Mouse (Mus musculus) splenic B cell, adult 2 months (primary cell): ENCODE results near the gene Fat3.

ENCODE experiments used
- DNase-seq: peaks from one replicate; pipeline ENCODE4 v3.0.0-alpha.2; 2011; ENCODE audit warnings: low read depth, low spot score
- H3K27me3 ChIP-seq: 2 replicates; pipeline ENCODE4 v1.6.1; 2012; ENCODE audit warnings: mild to moderate bottlenecking, low read length, moderate library complexity, mixed read lengths; ENCODE audit not compliant: control insufficient read depth, poor library complexity, insufficient read depth, severe bottlenecking
- H3K36me3 ChIP-seq: 2 replicates; pipeline ENCODE4 v1.6.1; 2012; ENCODE audit warnings: mild to moderate bottlenecking, low read length, moderate library complexity, mixed read lengths; ENCODE audit not compliant: control insufficient read depth, poor library complexity, insufficient read depth, severe bottlenecking

Fat3 gene

DNA sequence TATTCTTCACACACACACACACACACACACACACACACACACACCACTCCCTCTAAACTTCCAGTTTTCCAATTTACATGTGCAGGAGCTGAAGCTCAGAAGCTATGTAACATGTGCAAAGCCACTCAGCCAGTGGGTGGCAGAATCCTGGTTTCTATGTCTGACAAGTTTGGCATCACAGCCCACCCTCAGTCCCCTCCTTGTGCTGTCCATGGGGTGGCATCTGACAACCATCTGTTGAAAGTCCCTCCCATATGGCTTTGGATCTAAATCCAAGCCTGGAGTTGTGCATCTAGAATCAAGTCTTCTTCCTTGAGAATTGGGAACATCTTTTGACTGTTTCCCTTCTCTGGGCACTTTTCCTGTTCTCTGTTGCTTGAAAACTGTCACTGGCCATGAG lies 464.7 kb downstream of the Fat3 start:
- no peak for DNase-seq
- H3K36me3 ChIP-seq, result no peaks in the 10 kb centered on the region

DNA sequence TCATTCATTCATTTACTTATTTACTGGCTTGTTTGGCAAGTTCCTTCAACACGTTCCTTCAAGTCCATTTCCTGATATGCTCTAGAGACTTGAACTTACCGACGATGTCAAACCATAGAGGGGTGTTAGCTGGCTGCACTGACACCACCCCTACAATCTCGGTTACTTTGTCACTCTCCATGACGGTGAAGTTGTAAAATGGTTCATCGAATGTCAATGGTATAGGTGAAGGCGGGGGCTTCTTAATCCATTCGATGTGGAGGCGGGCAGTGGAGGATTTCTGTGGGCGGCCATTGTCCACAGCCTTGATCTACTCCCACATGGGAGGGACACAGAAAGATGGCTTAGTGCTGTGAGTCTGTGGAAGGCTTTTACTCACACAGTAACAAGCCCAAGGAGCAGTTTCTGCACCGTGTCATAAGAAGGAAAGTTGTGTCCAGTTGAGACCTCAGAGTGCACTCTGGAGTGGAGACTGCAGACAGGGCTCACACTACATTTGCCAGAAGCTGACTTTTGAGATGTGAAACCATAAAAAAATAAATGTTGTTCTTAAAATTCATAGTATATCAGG lies 471.3 kb downstream of the Fat3 start:
- Histone ChIP-seq H3K36me3 (no peaks in the 10 kb centered on the region), H3K27me3 (no peaks in the 10 kb centered on the region)
- DNase-seq, result no peak

More for the DNA sequence above, 464.7 kb downstream of the Fat3 start:
- no peaks in the 10 kb centered on the region for H3K27me3 ChIP-seq

DNA sequence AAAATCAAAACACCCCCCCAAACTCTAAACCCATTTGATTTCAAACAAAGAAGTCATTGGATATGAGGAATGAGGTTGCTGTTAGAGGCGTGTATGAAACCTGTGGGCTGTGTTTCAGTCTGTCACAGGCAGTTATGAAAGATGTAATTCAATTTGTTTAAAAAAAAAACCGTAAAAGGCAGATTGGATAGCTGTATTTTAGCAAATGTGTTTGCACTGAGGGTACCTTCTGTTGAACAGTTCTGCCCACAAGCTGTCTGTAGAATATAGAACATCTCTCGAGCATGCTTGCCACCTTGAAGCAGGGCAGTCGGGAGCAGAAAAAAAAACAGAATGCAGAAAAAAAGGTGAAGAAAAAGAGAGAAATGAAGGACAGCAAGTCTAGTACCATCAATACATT lies 472.0 kb downstream of the Fat3 start:
- H3K36me3 ChIP-seq, result no peaks in the 10 kb centered on the region
- no peaks in the 10 kb centered on the region for H3K27me3 ChIP-seq
- no peak for DNase-seq

DNA sequence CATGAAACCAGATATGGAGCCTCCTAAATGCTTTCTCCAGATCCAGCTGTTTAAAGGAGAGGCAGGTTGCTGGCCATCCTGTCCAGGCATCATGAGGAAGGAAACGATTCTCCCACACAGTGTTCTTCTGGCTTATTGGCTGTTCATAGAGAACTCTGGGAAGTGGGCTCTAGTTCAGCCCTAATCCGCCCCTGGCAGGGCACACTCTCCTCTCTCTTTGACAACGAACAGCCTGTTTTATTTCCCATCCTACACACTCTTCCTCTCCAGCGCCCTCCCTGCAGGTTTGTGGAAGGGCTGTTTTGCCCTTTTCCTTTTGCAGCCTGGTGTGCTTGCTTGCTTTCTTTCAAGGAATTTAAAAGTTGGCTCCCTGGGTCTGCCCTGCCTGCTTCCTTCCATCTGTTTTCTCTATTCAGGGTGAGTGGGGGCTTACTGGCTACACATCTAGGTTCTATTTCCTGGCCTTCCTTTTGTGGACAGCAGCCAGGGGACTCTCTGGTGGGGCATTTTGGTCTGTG lies 472.6 kb downstream of the Fat3 start:
- no peaks in the 10 kb centered on the region for H3K27me3 ChIP-seq
- DNase-seq, result no peak
- no peaks in the 10 kb centered on the region for H3K36me3 ChIP-seq

DNA sequence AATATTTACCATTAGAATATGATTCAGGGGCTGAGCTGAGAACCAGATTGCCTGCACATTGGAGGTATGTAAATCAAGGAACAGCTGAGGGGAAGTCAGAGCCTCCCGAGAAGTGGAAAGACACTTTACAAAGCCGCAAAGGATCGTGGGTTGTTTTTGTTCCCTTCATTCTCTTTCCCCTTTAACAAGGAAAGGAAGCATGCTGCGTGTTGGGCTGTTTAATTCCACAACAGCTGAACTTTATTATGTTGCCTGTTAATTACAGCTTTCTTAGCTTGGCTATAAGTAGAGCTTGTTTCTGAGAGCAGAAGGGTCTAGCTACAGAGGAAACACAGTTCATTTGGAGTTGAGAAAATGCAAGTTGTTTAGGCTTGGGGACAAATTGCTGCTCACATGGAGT lies 475.0 kb downstream of the Fat3 start:
- H3K36me3 ChIP-seq, result no peaks in the 10 kb centered on the region
- H3K27me3 ChIP-seq, result no peaks in the 10 kb centered on the region
- no peak for DNase-seq

DNA sequence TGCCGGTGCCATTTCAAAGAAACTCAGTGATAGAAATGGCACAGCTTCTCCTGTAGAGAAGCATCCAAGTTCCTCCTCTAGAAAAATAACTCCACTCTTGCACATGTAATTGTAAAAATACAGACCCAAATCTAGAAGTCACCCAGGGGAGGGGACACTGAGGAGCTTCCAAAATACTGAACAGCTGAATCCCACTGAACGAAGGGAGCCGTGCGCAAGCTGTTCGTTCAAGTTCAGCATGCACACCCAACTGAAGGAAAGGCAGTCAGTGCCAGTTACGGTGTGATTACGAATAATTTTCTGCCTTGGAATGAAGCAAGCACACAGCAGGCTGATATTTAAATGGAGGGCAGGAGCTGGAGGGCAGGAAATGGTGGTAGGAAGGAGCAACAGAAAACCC lies 476.4 kb downstream of the Fat3 start:
- no peak for DNase-seq
- no peaks in the 10 kb centered on the region for H3K27me3 ChIP-seq

DNA sequence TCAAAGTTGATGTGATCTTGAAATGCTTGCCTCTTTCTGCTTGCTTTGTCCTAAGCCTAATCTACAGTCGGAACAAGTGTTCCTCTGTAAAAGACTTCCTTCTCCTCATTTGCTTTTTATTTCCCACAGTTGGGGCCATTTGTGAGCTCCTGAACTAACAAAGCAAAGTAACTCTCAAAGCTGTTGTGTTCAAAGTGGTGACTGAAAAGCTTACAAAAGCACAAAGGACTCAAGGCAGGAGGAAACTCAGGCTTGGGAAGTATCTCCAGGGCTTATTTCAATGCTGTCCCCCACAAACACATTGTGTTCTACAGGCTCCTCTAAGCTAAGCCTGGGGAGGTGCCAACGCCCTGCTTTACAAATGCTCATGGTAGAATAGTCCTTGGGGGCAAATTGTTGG lies 487.0 kb downstream of the Fat3 start:
- DNase-seq, result no peak
- H3K27me3 ChIP-seq, result no peaks in the 10 kb centered on the region
- no peaks in the 10 kb centered on the region for H3K36me3 ChIP-seq

More for the DNA sequence above, 476.4 kb downstream of the Fat3 start:
- H3K36me3 ChIP-seq, result no peaks in the 10 kb centered on the region

DNA sequence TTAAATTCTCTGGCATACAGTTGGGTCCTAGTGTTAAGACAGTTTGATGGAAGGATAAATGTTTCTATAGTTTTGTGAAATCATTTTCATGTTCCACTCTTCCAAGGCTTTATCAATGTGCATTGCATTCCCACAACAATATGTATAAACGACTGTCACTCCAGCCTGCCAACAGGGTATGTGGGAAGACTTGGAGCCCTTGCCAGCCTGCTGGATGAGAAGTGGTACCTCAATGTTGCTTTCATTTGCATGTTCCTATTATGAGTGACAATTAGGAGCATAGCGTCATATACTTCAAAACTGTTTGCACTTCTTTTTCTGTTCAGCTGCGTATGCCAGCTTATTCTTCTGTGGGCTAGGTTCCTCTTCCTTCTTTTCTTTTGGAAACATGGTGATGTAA lies 489.7 kb downstream of the Fat3 start:
- Histone ChIP-seq H3K36me3 (no peaks in the 10 kb centered on the region), H3K27me3 (no peaks in the 10 kb centered on the region)
- DNase-seq, result no peak

DNA sequence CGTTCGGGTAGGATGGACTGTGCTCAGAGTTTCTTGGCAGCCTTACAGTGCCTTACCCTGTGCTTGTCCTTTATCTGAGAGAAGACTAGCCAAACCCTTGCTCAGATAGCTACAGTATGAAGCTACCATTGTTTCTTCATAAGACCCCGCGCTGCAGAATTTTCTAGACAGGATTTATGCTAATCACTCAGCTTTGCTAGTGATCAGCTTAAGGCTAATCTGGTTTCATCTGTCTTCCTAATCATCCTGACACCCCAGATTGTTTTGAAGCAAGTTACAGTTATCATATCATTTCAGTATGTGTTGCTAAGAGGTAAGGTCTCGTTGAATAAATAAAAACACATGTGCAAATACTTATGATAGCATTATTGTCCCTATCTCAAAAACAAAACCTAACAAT lies 493.6 kb downstream of the Fat3 start:
- DNase-seq, result no peak
- no peaks in the 10 kb centered on the region for H3K27me3 ChIP-seq
- no peaks in the 10 kb centered on the region for H3K36me3 ChIP-seq

DNA sequence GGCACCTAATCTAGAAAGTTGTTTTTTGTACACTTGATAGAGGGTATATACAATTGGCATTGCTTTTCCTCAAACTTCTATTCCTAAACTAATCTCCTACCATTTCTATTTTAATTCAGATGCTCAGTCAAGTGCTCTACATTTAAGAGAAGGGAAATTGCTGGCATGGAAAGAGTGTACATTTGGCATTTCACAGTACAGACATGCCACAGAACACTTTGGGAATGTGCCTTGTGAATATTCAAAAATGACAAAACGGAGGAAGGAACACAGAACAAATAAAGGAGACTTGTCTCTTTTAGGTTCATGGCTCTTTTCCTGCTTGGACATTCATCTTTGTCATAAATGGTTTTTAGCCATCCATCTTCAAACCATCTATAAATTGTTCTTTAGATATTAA lies 498.1 kb downstream of the Fat3 start:
- DNase-seq, result no peak
- H3K36me3 ChIP-seq, result no peaks in the 10 kb centered on the region
- H3K27me3 ChIP-seq, result no peaks in the 10 kb centered on the region

DNA sequence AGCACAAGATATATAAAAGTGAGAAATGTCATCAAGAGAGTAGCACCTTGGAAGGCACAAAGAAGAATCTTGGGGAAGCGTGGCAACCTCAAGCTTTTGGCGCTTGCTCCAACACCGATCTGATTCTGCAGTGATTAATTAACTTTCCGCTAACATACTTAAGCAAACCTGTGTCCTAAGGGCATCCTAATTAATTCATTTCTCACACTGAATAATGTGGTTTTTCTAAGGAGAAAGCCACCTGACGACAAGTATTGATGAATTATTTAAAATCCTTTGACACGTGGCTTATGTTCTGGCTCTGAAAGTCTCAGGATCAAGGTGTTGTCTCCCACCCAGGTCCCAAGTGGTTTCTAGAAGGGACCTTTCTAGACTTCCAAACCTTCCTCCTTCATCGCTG lies 506.3 kb downstream of the Fat3 start:
- DNase-seq, result no peak
- H3K36me3 ChIP-seq, result no peaks in the 10 kb centered on the region
- H3K27me3 ChIP-seq, result no peaks in the 10 kb centered on the region

DNA sequence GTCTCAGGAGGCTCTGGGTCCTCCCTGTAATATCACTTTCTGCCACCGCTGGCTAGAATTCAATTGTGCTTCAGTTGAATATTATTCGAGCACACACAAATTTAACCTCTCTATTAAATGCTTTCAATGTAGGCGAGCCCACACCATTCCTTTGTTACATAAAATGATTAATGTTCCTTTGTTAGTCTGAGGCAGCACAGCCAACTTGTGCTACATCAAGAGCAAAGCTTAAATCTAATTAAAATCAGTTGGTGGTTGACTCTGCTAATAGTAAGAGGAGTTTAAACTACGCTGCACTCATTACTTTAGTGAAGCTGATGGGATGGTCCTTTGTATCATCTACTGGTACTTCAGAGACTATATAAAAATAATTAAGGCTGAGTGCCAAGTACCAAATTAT lies 506.9 kb downstream of the Fat3 start:
- DNase-seq, result no peak
- Histone ChIP-seq H3K27me3 (no peaks in the 10 kb centered on the region), H3K36me3 (no peaks in the 10 kb centered on the region)

DNA sequence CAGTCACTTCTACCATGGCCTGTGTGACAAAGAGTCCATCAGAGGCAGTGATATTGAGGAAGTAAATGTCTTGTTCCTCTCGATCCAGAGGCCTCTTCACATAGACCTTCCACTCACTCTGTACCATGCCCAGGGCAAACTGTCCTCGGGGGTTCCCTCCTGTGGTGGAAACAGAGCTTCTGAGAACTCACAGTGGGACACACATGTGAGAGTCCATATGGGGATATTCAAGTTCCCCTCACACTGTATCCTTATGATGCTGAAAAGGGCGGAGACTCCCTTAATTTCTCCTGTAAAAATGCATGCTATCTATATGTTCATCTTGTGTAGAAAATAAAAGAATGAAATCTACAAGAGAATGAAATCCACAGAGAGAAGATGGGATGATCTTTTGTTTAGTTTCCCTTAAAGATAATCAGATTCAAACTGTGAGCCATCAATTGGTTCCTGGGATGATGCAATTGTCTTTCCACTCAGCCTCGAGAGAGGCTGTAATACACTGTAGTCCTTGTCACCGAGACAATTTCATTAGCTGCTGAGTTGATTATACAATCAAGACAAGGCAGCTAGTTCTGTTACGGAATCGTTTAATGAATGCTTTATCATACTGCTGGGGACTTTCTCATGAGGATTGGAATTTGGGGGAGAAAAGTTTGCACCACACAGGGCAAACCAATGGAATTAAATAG lies 508.8 kb downstream of the Fat3 start:
- DNase-seq, result no peak
- no peaks in the 10 kb centered on the region for H3K27me3 ChIP-seq
- no peaks in the 10 kb centered on the region for H3K36me3 ChIP-seq

DNA sequence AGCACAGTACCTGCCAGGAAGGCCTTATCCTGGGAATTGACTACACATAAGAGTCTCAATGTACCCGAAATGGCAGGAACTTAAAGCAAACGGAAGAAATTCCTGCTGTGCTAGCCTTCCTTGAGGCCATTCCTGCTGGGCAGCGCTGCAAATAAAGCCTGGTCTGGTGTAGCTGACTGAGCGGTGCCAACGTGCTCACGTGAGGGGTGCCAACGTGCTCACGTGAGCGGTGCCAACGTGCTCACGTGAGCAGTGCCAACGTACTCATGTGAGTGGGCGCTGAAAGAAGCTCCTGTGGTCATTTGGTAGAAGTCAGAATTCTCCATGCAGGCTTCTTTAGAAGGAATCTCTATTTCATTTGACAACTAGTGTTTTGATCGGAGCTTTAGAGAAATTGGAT lies 522.8 kb downstream of the Fat3 start:
- H3K27me3 ChIP-seq, result no peaks in the 10 kb centered on the region
- no peaks in the 10 kb centered on the region for H3K36me3 ChIP-seq
- no peak for DNase-seq

DNA sequence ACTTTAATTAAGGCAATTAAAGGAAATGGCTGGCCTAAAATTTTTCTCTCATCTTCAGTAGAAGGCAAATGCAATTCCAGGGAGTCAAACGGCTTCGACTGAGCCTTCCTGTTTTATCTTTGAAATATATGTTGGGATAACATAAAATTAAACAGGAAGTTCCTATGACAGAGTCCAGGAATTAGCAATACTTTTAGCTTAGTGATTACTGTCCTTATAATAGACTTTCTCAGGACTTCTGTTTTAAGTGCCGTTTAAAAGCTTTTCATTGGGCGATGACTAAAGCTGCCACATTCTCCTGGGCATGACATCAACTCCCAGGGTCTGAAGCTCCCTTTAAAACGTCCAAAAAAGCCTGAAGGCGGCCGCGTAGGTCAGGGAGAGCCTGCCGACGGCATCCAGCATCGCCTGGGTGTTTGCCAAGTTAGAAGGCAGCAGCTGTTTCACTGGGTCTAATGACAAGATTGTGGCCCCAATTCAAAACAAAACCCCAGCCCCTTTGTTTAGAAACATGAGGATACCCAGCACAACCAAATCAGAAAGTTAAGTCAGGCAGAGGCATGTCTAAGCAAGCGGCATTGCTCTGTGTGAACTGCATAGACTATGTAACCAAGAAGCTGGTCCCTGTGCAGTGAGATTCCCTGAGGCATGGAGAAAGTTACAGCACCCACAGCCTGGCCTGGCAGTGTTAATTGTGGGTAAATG lies 524.0 kb downstream of the Fat3 start:
- Histone ChIP-seq H3K27me3 (no peaks in the 10 kb centered on the region), H3K36me3 (no peaks in the 10 kb centered on the region)
- DNase-seq, result no peak
